Mouse (Mus musculus): ENCODE results near the gene Riox2.

DNA sequence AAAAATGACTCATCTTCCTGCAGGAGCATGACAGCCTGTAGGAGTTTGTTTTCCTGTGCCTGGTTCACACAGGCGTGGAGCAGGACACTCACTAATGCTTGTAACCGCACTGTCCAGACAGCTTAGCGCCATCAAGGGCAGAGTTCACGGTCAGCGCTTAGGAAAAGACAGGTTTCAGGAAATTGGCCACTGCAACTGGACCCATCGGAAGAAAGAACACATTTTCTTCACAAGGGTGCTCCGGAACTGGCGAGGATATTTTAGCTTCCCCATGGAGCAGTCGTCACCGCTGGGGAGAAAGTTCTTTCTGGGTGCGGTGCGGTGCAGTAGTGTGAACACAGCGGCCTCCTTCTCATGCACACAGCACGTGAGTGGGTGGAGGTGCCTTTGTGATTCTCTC lies 21.6 kb downstream of the Riox2 start:
- no peak for TF ChIP-seq CTCF (IDR thresholded peaks at IDR 0.05)
- TF ChIP-seq EP300 (IDR thresholded peaks at IDR 0.05; ENCODE audit: insufficient read depth, low read depth, low read length) = no peak

Data from heart, adult 2 months (tissue).